Mouse (Mus musculus) liver, embryonic 14.5 days (tissue): ENCODE measurements at regions not wholly inside any gene's neighbourhood (a gene's known extent, or its start where the extent isn't known, plus 50 kb on each side); places are given as distances from the start of the nearest gene placed in this dataset.

Experiments
- ATAC-seq: fragments of 200-750 bp; cut with Nextera tagmentation; 2 replicates; pipeline ENCODE4 v1.8.0; 2017; ENCODE audit warnings: moderate number of reproducible peaks, mild to moderate bottlenecking, moderate library complexity; ENCODE audit not compliant: insufficient read depth
- DNase-seq, 3 experiments: peaks; one replicate each; pipeline ENCODE4 v3.0.0-alpha.2; 2012 to 2013; ENCODE audit warnings: low read depth in 3 of 3, low spot score in 3 of 3
- H3K27ac ChIP-seq: fragments of 300-500 bp; sonication (generic); 2 replicates; pipeline ENCODE4 v1.5.1; 2014; ENCODE audit warnings: moderate library complexity, mild to moderate bottlenecking, control low read depth, inconsistent platforms
- H3K27me3 ChIP-seq: fragments of 300-500 bp; sonication (generic); 2 replicates; pipeline ENCODE4 v1.6.1; 2014; ENCODE audit warnings: mild to moderate bottlenecking, low read length, moderate library complexity; ENCODE audit not compliant: control insufficient read depth, insufficient read depth
- H3K36me3 ChIP-seq: fragments of 300-500 bp; sonication (generic); replicated peaks from 2 replicates; pipeline ENCODE4 v1.6.1; 2014; ENCODE audit warnings: low read depth; ENCODE audit not compliant: control insufficient read depth, insufficient read depth
- H3K4me1 ChIP-seq, 2 experiments: fragments of 200-500 bp in 1 of 2; fragments of 300-500 bp in 1 of 2; sonication (generic) in 1 of 2; replicated peaks; 2 replicates each; pipeline ENCODE4 v1.6.1; 2012 to 2014; ENCODE audit warnings: antibody characterized with exemption in 1 of 2, inconsistent platforms in 1 of 2, low read length in 1 of 2; ENCODE audit not compliant: control insufficient read depth in 2 of 2, insufficient read depth in 2 of 2
- H3K4me2 ChIP-seq: fragments of 300-500 bp; sonication (generic); 2 replicates; pipeline ENCODE4 v1.6.1; 2014; ENCODE audit warnings: low read depth, mild to moderate bottlenecking, control low read depth, moderate library complexity
- H3K4me3 ChIP-seq, 2 experiments: fragments of 200-500 bp in 1 of 2; fragments of 300-500 bp in 1 of 2; sonication (generic) in 1 of 2; 2 replicates each; pipeline ENCODE4 v1.5.1; 2012 to 2014; ENCODE audit warnings: low read depth in 2 of 2, low read length in 2 of 2, mild to moderate bottlenecking in 2 of 2, control low read depth in 1 of 2, inconsistent platforms in 1 of 2, moderate library complexity in 1 of 2; ENCODE audit not compliant: insufficient read depth in 1 of 2
- H3K9ac ChIP-seq: fragments of 300-500 bp; sonication (generic); replicated peaks from 2 replicates; pipeline ENCODE4 v1.6.1; 2014; ENCODE audit warnings: mild to moderate bottlenecking, control low read depth, moderate library complexity
- H3K9me3 ChIP-seq: fragments of 300-500 bp; sonication (generic); 2 replicates; pipeline ENCODE4 v1.6.1; 2016; ENCODE audit warnings: low read length, mixed read lengths; ENCODE audit not compliant: control insufficient read depth
- CTCF ChIP-seq: IDR thresholded peaks from 2 replicates; pipeline ENCODE4 v1.5.1; 2016; ENCODE audit warnings: antibody characterized with exemption, low read depth, control low read depth
- EP300 ChIP-seq: IDR thresholded peaks from 2 replicates; pipeline ENCODE4 v1.6.1; 2016; ENCODE audit warnings: antibody characterized with exemption, low read depth
- WGBS: fragments of 180-500 bp; shearing (Covaris S2); extraction: QIAGEN DNeasy Blood & Tissue Kit; methylation state at CpG from one replicate; pipeline ENCODE4 v1.1.7; 2014; ENCODE audit not compliant: insufficient replicate concordance; 5-methylcytosine and 5-hydroxymethylcytosine counted together

GRCm38 (mm10) chr10:101544203-101544602 is 137.1 kb upstream of the Mgat4c start:
- H3K4me3 ChIP-seq = no peak overlapping the region
- no peak overlapping the region for H3K4me2 ChIP-seq
- no peak for TF ChIP-seq EP300
- no peak for TF ChIP-seq CTCF
- H3K9ac ChIP-seq = no peak overlapping the region
- H3K9me3 ChIP-seq = no peaks in the 10 kb centered on the region
- 40% methylated on average over 1 of the region's 1 CpGs for WGBS
- no peak overlapping the region for H3K27ac ChIP-seq
- H3K4me1 ChIP-seq = no peaks in the 10 kb centered on the region
- DNase-seq (no peak), ATAC-seq (no peak)
- H3K36me3 ChIP-seq = no peaks in the 10 kb centered on the region
- no peaks in the 10 kb centered on the region for H3K27me3 ChIP-seq

DNA sequence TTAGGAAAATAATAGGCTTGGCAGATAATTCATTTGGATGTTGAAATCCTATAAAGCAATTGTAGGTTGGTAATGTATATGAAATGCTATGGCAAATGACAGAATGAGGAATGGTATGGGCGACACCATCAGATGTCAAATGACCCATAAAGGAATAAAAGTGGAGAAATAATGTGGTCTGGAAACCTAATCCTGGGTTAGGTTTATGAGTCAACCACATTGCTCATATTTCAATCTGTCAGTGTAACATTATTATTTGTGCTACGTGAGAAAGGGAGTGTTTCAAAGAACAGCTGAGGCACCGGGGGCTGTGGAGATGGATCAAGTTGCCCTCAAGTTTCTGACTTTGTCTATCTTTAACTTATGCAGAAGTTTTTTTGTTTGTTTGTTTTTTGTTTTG is 130.6 kb upstream of the Mgat4c start:
- Histone ChIP-seq H3K4me1 (no peaks in the 10 kb centered on the region), H3K36me3 (no peaks in the 10 kb centered on the region), H3K27me3 (no peaks in the 10 kb centered on the region), H3K27ac (no peak overlapping the region), H3K4me3 (no peak overlapping the region), H3K9me3 (no peaks in the 10 kb centered on the region), H3K4me2 (no peak overlapping the region), H3K9ac (no peak overlapping the region)
- WGBS = 60% methylated on average over 3 of the region's 3 CpGs
- ATAC-seq (no peak), DNase-seq (no peak)
- TF ChIP-seq EP300 = no peak
- TF ChIP-seq CTCF = no peak
